Mouse (Mus musculus): ENCODE measurements at regions not wholly inside any gene's neighbourhood (a gene's known extent, or its start where the extent isn't known, plus 50 kb on each side); places are given as distances from the start of the nearest gene placed in this dataset.

DNA sequence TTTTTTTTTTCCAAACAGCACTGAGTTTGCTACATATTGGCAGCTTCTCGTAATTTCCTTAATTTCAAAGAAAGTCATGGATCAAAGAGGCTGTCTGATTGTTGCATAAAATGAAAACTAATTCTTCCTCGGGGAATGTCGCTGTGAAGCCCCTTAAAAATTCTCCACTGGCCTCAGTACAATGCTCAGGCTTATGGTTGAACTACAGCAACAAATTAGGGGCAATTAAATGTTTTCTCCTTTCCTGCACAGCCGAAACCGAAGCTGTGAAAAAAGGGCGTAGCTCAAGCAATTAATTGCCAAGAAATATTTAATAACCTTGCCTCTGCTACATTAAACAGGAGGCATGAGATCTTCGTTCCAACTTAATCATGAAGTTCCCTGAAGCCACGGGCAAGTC, 61.8 kb downstream of the Csl start:
- TF ChIP-seq POLR2A (IDR thresholded peaks at IDR 0.05; ENCODE audit: extremely low read depth, insufficient read depth, low read length) (no peak), CTCF (IDR thresholded peaks at IDR 0.05; ENCODE audit: extremely low read depth, insufficient read depth, low read length) (no peak)

Data from cortical plate, adult 2 months (tissue).